Mouse (Mus musculus) layer of hippocampus, adult 11-12 months (tissue): ENCODE results near the gene Zfp69.
A peak's percentile ranks its signal among the peaks of the same experiment; 100 is the strongest.

Experiments used
- DNase-seq: peaks from one replicate; pipeline ENCODE4 v3.0.0; 2022; ENCODE audit warnings: low spot score

Gene Zfp69

DNA sequence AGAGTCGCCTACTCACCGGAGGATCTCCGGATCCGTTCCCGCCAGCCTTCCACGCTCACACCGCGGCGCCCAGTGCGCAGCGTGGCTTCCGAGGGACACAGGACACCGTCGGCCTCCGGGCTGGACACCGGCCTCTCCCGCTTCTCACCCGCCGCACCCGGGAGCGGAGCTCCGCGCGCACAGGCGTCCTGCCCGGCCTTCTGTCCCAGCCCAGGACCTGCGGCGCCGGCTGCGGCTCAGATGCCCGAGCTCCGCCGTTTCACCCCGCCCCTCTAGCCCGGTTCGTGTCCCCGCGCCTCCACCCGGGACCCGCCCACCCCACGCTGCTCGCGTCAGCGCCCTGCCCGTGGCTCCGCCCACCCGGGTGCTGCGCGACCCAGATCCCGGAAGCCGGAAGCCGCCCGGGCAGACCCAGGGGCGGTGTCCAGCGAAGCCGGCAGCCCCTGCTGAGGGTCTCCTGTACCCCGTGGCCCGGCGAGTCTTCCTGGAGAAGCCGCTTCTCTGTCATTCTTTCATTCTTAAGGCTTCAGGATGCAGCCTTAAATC, at the start of gene Zfp69:
Gene Zfp69, minus strand, starts transcription at position 272 of the 546 bp plus-strand sequence.
- peak; percentile 84 for DNase-seq

DNA sequence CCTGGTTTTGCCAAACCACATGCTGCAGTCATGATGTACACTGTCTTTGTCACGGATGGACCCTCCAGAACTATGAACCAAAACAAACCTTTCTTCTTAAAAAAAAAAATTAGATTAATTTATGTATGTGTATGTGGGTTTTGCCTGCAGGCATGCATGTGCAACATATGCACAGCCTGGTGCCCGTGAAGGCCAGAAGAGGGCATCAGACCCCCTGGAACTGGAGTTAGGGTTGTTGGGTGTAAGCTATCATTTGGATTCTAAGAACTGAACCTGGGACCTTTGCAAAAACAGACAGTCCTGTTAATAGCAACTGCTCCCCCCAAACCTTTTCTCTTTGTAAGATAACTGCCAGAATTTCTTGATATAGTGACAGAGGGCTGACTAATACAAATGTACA, 49.5 kb upstream of the Zfp69 start:
- DNase-seq: no peak

DNA sequence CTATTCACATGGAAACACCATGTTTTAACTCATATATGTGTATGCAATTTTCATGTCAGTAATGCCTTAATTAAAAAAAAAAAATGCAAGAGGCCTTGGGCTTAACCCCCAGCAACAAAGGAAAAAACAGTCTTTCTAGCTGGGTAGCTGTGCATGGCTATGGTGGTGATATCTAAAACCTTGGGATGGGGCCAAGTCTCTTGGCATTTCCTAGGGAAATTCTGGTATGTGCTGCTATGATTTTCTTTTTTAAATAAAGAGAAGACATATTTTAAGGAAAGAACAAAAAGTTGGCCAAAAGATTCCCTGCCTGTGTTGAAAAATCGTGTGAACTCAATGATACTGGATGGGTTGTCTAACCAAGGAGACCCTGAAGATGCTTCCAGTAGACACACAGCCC, 44.4 kb upstream of the Zfp69 start:
- no peak for DNase-seq

GRCm38 (mm10) chr4:120993025-120993424, 41.5 kb upstream of the Zfp69 start:
- DNase-seq: no peak

DNA sequence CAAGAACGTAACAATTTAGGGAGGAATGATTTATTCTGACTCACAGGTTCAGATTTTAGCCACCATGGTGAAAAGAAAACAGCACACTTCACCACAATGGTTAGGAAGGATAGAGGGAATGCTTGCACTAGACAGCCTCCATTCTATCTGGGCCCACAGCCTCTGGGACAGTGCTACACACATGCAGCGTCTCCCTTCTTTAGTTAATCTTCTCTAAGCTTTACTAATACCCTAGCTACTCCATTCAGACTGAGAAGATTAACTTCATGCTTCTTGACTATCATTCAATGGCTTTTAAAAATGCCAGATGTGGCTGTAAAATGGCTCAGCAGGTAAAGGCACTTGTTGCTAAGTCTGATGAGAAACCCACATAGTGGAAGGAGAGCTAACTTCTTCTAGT, 40.8 kb upstream of the Zfp69 start:
- no peak for DNase-seq

GRCm38 (mm10) chr4:120987319-120987718, 35.8 kb upstream of the Zfp69 start:
- no peak for DNase-seq

DNA sequence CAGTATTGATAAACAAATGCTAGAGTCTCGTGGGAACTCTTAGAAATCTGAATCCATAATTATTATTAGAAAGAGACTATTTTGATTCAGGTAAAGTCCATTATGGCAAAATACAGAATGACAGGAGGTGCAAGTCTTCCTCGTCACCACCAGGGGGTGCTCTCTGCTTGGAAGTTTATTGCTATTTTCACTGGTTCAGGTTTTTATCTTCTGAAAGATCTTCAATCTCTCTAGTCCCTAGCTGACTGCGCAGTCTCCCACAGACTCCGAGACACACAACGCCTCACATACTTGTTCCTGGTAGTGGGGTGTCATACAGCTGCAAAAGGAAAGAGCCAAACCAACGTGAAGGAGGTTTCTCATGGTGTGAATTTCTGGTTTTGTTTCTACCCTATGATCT, 34.9 kb upstream of the Zfp69 start:
- peak; percentile 41 for DNase-seq

DNA sequence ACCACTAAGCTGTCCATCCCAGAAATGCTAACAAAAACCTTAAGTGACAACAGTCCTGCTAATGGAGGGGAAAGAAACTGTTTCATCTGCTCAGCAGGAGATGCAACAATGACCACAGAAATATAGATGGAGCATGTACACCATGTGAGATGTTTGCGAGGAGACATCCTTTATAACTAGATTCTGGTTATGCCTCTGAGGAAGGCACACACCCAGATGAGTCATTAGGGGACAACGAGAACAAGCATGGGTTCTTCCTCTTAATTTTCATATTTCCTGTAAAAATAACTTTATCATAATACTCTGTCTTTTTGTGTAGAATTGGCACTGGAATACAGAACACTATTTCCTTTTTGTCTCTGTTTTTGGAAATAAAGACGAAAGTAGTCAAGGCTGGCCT, 26.7 kb upstream of the Zfp69 start:
- no peak for DNase-seq

GRCm38 (mm10) chr4:120975428-120975734, 23.9 kb upstream of the Zfp69 start:
- DNase-seq: no peak

DNA sequence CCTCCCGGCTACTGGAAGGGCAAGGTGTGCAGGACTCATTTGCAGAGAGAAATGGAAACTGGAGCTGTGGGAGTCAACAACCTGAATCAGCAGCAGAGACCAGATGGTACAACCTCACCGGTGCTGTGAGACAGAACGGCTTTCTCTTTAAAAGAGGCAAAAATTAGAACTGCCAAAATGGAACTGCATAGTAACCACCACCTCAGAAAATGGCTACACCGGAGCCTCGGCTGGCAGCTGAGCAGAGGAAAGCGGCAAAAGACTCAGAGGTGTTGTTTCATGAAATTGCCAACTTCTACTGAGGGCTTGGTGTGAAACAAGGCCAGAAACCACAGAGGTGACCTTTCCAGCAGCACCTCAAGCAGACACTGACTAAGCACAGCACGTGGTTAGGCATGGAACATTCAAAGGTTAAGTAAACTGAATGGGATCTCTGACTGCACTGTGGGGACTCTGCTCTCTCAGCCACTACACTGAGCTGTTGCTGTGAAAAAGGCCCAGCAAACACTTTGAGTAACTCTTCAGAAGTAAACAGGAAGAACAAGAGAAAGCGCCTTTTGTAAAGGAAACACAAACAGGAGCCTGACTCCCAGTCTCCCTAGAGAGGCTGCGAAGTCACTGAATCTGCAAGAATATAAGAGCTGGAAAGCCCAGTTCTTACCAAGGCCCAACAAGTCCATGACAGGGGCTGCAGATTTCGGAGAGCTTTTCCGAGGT, 23.4 kb upstream of the Zfp69 start:
- DNase-seq: no peak

DNA sequence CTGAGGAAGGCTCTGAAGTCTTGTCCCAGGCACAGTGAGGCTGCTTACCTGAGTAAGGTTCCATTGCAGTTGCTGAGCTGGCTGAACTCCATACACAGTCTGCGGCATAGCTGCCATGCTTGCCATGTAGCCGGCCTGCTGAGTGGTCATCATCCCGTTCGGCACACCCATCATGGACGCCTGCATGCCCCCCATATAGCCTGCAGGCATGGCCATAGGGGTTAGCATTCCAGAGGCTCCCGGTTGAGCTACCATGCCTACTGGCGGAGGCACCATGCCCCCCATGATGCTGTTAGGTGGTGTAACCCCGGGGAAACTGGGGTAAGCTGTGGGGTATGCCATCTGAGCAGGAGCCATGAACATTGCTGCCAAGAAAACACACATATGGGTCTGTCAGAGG, 20.3 kb upstream of the Zfp69 start:
- DNase-seq: no peak

GRCm38 (mm10) chr4:120969382-120970146, 18.1 kb upstream of the Zfp69 start:
- DNase-seq: peak; percentile 61

- no peak for DNase-seq
These were observed 17.0 kb upstream of the Zfp69 start for GRCm38 (mm10) chr4:120968486-120968885.

GRCm38 (mm10) chr4:120955586-120955985, 4.1 kb upstream of the Zfp69 start:
- no peak for DNase-seq

DNA sequence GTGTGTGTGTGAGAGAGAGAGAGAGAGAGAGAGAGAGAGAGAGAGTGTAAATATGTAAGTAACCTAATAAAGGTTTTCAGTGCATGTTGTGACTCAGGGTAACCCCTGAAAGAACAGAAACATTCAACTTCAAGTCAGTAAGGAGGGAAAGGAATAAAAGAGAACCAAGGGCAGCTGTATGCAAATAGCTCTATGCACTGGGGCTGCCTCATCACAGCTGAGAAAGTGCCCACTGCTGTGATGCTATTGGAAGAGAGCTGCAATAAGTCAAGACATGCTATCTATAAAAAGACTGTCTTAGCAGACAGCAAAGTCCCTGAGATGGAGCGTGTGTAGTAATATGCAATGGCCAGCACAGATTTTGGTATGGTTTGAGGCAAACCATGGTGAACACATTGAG, 2.2 kb upstream of the Zfp69 start:
- DNase-seq: no peak

- DNase-seq: no peak
These were observed 1.5 kb upstream of the Zfp69 start for GRCm38 (mm10) chr4:120953038-120953437.

GRCm38 (mm10) chr4:120952163-120952562, 664 bp upstream of the Zfp69 start:
- no peak for DNase-seq

DNA sequence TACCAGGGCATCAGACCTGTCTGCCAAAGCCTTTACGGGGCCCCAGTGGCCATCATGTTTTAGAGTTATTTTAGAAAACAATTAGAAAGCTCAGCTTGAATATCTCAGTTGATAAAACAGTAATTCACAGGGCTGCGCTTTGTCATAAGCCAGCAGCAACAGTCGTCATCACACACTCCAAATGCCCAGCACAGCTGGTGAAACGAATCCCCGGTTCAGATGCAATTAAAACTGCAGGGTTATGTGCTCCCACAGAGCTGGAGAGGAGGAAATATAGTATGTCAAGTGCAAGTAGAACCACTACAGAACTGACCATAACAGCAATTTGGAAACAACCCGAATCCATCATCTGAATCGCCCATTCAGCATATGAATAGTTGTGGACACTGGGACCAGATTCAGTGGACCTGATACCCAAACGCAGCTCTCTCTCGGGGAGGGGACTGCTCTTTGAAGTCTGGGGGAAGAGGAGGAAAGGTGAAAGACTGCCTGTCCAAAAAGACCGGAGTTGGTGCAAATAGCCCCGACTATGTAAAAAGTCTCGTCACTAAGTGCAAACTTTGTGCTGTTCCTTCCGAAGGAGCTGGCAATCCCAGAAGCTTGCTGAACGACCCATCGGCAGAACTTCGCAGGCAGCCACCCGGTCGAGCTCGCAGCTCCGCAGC, 604 bp downstream of the Zfp69 start:
- no peak for DNase-seq

DNA sequence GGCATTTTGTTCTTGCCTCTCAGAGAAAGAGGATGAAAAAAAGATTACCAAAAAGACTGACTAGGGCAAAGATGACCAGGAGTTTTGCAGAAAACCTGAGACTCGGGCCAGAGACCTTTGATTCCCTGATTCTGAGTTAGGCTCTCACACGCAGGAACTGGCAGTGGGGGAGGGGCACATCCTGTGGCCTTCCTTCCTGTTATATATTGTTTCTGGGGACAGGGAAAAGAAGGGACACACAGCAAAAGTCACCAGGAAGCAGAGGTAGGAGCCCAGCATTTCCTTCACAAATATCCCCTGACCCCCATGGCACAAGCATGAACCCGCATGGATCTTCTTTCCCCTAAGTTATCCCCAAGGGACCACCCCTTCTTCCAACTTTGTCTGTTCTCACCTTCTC, 2.6 kb downstream of the Zfp69 start:
- no peak for DNase-seq

DNA sequence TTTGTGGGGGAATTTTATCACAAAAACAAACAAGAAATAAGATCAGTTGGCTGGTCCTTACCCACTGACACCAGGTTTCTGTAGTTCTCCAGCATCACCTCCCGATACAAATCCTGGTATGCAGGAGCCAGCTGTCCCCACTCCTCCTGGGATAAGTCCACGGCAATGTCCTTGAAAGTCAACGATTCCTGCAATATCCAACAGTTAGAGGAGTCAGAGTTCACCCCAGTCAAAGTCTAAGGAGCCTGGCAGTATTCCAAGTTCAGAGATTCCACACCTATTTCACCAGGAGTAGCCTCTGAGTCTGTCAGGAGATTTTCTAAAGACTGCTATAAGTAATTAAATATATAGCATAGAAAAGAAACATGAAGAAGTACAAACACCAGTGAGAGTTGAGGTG, 16.5 kb downstream of the Zfp69 start:
- DNase-seq: no peak

GRCm38 (mm10) chr4:120930736-120931135, 20.8 kb downstream of the Zfp69 start:
- no peak for DNase-seq

- DNase-seq: no peak
These were observed 22.8 kb downstream of the Zfp69 start for GRCm38 (mm10) chr4:120928686-120929085.

GRCm38 (mm10) chr4:120925386-120925785, 26.1 kb downstream of the Zfp69 start:
- peak; percentile 29 for DNase-seq
